ENCODE assay signal across 8 mouse cellular contexts in the genomic region with DNA sequence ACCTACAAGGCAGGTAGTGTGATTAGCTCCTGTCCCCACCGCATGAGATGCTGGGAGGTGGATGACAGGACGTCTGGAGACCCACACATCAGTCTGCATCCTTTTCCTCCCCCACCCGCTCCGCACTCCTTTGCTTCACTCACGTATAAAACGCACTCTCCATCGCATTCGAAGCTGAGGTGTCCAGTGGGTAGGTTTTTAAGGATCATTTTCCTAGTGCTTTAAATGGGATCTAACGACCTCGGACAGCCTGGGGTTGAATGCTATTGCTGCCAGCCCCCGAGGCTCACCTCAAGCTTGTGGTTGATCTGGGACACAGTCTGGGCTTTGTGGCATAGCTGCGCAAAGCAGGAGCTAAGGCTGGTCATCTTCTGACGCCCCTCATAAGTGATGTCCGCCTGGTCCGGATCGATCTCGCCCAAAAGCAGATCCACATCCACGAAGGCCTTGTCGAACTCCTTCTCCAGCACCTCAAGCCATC. TPM values are rescaled to one million over a fixed set of nuclear protein-coding genes. Genes with fewer than 3 reads are reported as not detected.
A peak's percentile ranks its signal among the peaks of the same experiment; 100 is the strongest.
DNase-seq lines count a peak whose midpoint lies in the region; ATAC-seq lines count a peak whose summit lies in the region.
"Had no signal": no experiment of that assay in that cellular context is flagged by ENCODE, and none has a peak within 500 bp of the region (broad histone marks: within the 10 kb centered on the region; RNA-seq: fewer than 3 reads in every experiment).

No protein-coding gene starts in this region.

- H3K4me2 ChIP-seq in embryonic facial prominence, embryonic 14.5 days (ENCODE audit: low read depth, low read length): peak overlapping the region; percentile 62
- peak overlapping the region; percentile 93 for H3K4me2 ChIP-seq in intestine, embryonic 14.5 days (ENCODE audit: low read length)
- H3K4me2 ChIP-seq in midbrain, embryonic 13.5 days (replicated peaks): peak overlapping the region; percentile 63

- peak overlapping the region; percentile 99 for H3K4me3 ChIP-seq in megakaryocyte, embryonic 14.5 days (replicated peaks)
- H3K4me3 ChIP-seq in embryonic facial prominence, embryonic 14.5 days (ENCODE audit: low read depth, low read length): peak overlapping the region; percentile 94
- peak overlapping the region; percentile 75 for H3K4me3 ChIP-seq in intestine, embryonic 14.5 days (ENCODE audit: low read depth, low read length)
- H3K4me3 ChIP-seq in midbrain, embryonic 13.5 days (replicated peaks): peak overlapping the region; percentile 90

- 0% methylated on average over 19 of the region's 19 CpGs for WGBS in embryonic facial prominence, embryonic 14.5 days
- under 1% methylated on average over 19 of the region's 19 CpGs for WGBS in intestine, embryonic 14.5 days
- under 1% methylated on average over 19 of the region's 19 CpGs for WGBS in midbrain, embryonic 13.5 days

- H3K4me1 ChIP-seq in megakaryocyte, embryonic 14.5 days: peaks cover 57% of the 10 kb centered on the region
- peaks cover 6% of the 10 kb centered on the region; the same call in 1 of the 2 replicates for H3K4me1 ChIP-seq in embryonic facial prominence, embryonic 14.5 days (ENCODE audit: control insufficient read depth, insufficient read depth, low read length)
- H3K4me1 ChIP-seq in intestine, embryonic 14.5 days (replicated peaks; ENCODE audit: control insufficient read depth, insufficient read depth, low read length): 0 out of 2 replicates have a peak, but pooled peaks cover 12% of the 10 kb centered on the region
- H3K4me1 ChIP-seq in midbrain, embryonic 13.5 days (replicated peaks): peaks cover 29% of the 10 kb centered on the region

- peak overlapping the region; percentile 92 for H3K9ac ChIP-seq in embryonic facial prominence, embryonic 14.5 days (ENCODE audit: low read depth, low read length)
- H3K9ac ChIP-seq in intestine, embryonic 14.5 days (ENCODE audit: low read length): peak overlapping the region; percentile 80
- H3K9ac ChIP-seq in midbrain, embryonic 13.5 days (replicated peaks): peak overlapping the region; percentile 96

- no peaks in the 10 kb centered on the region for H3K9me3 ChIP-seq in megakaryocyte, embryonic 14.5 days
- H3K9me3 ChIP-seq in embryonic facial prominence, embryonic 14.5 days (ENCODE audit: control insufficient read depth, low read length): no peaks in the 10 kb centered on the region
- H3K9me3 ChIP-seq in intestine, embryonic 14.5 days (ENCODE audit: control insufficient read depth, low read length): no peaks in the 10 kb centered on the region
- H3K9me3 ChIP-seq in midbrain, embryonic 13.5 days: no peaks in the 10 kb centered on the region

- no peak for ATAC-seq in megakaryocyte, adult 5-6 weeks (ENCODE audit: poor library complexity, severe bottlenecking)
- ATAC-seq in embryonic facial prominence, embryonic 14.5 days (ENCODE audit: low read depth): peak; percentile 31
- peak; percentile 32; the same call in 1 of the 2 replicates for ATAC-seq in intestine, embryonic 14.5 days (replicated peaks; ENCODE audit: low FRiP score, low TSS enrichment, low read depth)
- ATAC-seq in midbrain, embryonic 13.5 days: peak; percentile 73

- no peaks in the 10 kb centered on the region for H3K27me3 ChIP-seq in megakaryocyte, embryonic 14.5 days (replicated peaks)
- no peaks in the 10 kb centered on the region for H3K27me3 ChIP-seq in embryonic facial prominence, embryonic 14.5 days (replicated peaks; ENCODE audit: control insufficient read depth, insufficient read depth, low read length)
- no peaks in the 10 kb centered on the region for H3K27me3 ChIP-seq in intestine, embryonic 14.5 days (replicated peaks; ENCODE audit: control insufficient read depth, insufficient read depth, low read length)
- H3K27me3 ChIP-seq in midbrain, embryonic 13.5 days: no peaks in the 10 kb centered on the region

- peak; percentile 54 for DNase-seq in R1 (ENCODE audit: low read depth, low spot score)
- peak; percentile 31 for DNase-seq in embryonic facial prominence, embryonic 14.5 days (ENCODE audit: low spot score)
- no peak for DNase-seq in intestine, embryonic 14.5 days (ENCODE audit: low spot score)
- DNase-seq in adrenal gland, postnatal 36 days: no peak

- H3K36me3 ChIP-seq in megakaryocyte, embryonic 14.5 days (replicated peaks; ENCODE audit: low read length): no peaks in the 10 kb centered on the region
- H3K36me3 ChIP-seq in embryonic facial prominence, embryonic 14.5 days (ENCODE audit: control insufficient read depth, insufficient read depth, low read length): no peaks in the 10 kb centered on the region
- H3K36me3 ChIP-seq in intestine, embryonic 14.5 days (ENCODE audit: control insufficient read depth, insufficient read depth, low read length): no peaks in the 10 kb centered on the region
- H3K36me3 ChIP-seq in midbrain, embryonic 13.5 days: no peaks in the 10 kb centered on the region

- peak overlapping the region; percentile 97 for H3K27ac ChIP-seq in embryonic facial prominence, embryonic 14.5 days (replicated peaks; ENCODE audit: low read depth, low read length)
- H3K27ac ChIP-seq in intestine, embryonic 14.5 days (ENCODE audit: low read depth): peak overlapping the region; percentile 93
- H3K27ac ChIP-seq in midbrain, embryonic 13.5 days: peak overlapping the region; percentile 96

RNA-seq across cellular contexts. Expression of gene Gopc, which starts 0.6 kb away (rescaled TPM):
- 1.0 and 1.2 TPM in 2 replicates for polyA plus RNA-seq in megakaryocyte, embryonic 14.5 days (2012; ENCODE audit: insufficient read depth, low replicate concordance)
- total RNA-seq in megakaryocyte, adult 5-6 weeks (2015): 15.8 and 17.0 TPM in 2 replicates
- 17.4 and 19.8 TPM in 2 replicates for total RNA-seq in megakaryocyte, adult 5-6 weeks (2017)
- 17.3 and 19.5 TPM in 2 replicates for polyA plus RNA-seq in embryonic facial prominence, embryonic 14.5 days (2014; fragmentation: Nextera tagmentation; extraction: Ambion mirVana)
- polyA plus RNA-seq in intestine, embryonic 14.5 days (2014; fragmentation: Nextera tagmentation; extraction: Ambion mirVana): 17.8 and 19.2 TPM in 2 replicates
- 22.3 and 22.9 TPM in 2 replicates for polyA plus RNA-seq in midbrain, embryonic 13.5 days (2015; fragmentation: Nextera tagmentation; extraction: Ambion mirVana)
- 10 to 100 TPM; 23.3 to 27.3 TPM for total RNA-seq in adrenal gland, postnatal 36 days (2021)

RNA-seq across cellular contexts. Expression of gene Nepn, which starts 7.4 kb away (rescaled TPM):
- not detected in 2 replicates for polyA plus RNA-seq in megakaryocyte, embryonic 14.5 days (2012; ENCODE audit: insufficient read depth, low replicate concordance)
- not detected in 2 replicates for total RNA-seq in megakaryocyte, adult 5-6 weeks (2015)
- total RNA-seq in megakaryocyte, adult 5-6 weeks (2017): not detected in 2 replicates
- 0.10 TPM in 1 of 2 replicates, not detected in the other for polyA plus RNA-seq in embryonic facial prominence, embryonic 14.5 days (2014; fragmentation: Nextera tagmentation; extraction: Ambion mirVana)
- polyA plus RNA-seq in intestine, embryonic 14.5 days (2014; fragmentation: Nextera tagmentation; extraction: Ambion mirVana): 1.1 and 3.0 TPM in 2 replicates
- not detected in 2 replicates for polyA plus RNA-seq in midbrain, embryonic 13.5 days (2015; fragmentation: Nextera tagmentation; extraction: Ambion mirVana)
- total RNA-seq in adrenal gland, postnatal 36 days (2021): under 1 TPM; 0.13 to 0.26 TPM
- polyA plus RNA-seq: large intestine, adult 2 months had no signal

RNA-seq across cellular contexts. Expression of gene Gm26741, which starts 22.8 kb away (rescaled TPM):
- not detected in 2 replicates for polyA plus RNA-seq in megakaryocyte, embryonic 14.5 days (2012; ENCODE audit: insufficient read depth, low replicate concordance)
- total RNA-seq in megakaryocyte, adult 5-6 weeks (2015): not detected in 2 replicates
- total RNA-seq in megakaryocyte, adult 5-6 weeks (2017): not detected in 2 replicates
- not detected in 2 replicates for polyA plus RNA-seq in embryonic facial prominence, embryonic 14.5 days (2014; fragmentation: Nextera tagmentation; extraction: Ambion mirVana)
- polyA plus RNA-seq in intestine, embryonic 14.5 days (2014; fragmentation: Nextera tagmentation; extraction: Ambion mirVana): not detected in 2 replicates
- not detected in 2 replicates for polyA plus RNA-seq in midbrain, embryonic 13.5 days (2015; fragmentation: Nextera tagmentation; extraction: Ambion mirVana)
- total RNA-seq in adrenal gland, postnatal 36 days (2021): not detected
- polyA plus RNA-seq: large intestine, adult 2 months had no signal

RNA-seq across cellular contexts. Expression of gene Nus1, which starts 36.0 kb away (rescaled TPM):
- 12.7 and 17.5 TPM in 2 replicates for polyA plus RNA-seq in megakaryocyte, embryonic 14.5 days (2012; ENCODE audit: insufficient read depth, low replicate concordance)
- total RNA-seq in megakaryocyte, adult 5-6 weeks (2015): 22.0 and 22.7 TPM in 2 replicates
- total RNA-seq in megakaryocyte, adult 5-6 weeks (2017): 18.7 and 19.6 TPM in 2 replicates
- 16.2 and 16.6 TPM in 2 replicates for polyA plus RNA-seq in embryonic facial prominence, embryonic 14.5 days (2014; fragmentation: Nextera tagmentation; extraction: Ambion mirVana)
- 15.0 and 16.6 TPM in 2 replicates for polyA plus RNA-seq in intestine, embryonic 14.5 days (2014; fragmentation: Nextera tagmentation; extraction: Ambion mirVana)
- polyA plus RNA-seq in midbrain, embryonic 13.5 days (2015; fragmentation: Nextera tagmentation; extraction: Ambion mirVana): 18.3 and 18.5 TPM in 2 replicates
- 10 to 100 TPM; 52.0 to 63.4 TPM for total RNA-seq in adrenal gland, postnatal 36 days (2021)

Comparison
In these comparisons a context has a peak if more than half of its experiments do, and no peak if none do; other contexts are left out.
1. DNase-seq: peak in R1 (single experiment) and embryonic facial prominence, embryonic 14.5 days (single experiment); none in intestine, embryonic 14.5 days (single experiment) and adrenal gland, postnatal 36 days (0 of 2).
2. Peak in every context shown above with its lines, with median percentiles within 50 percentile points of each other: H3K4me3 ChIP-seq, H3K27ac ChIP-seq, H3K4me2 ChIP-seq and H3K9ac ChIP-seq.